Mouse (Mus musculus): ENCODE measurements at regions not wholly inside any gene's neighbourhood (a gene's known extent, or its start where the extent isn't known, plus 50 kb on each side); places are given as distances from the start of the nearest gene placed in this dataset.

- TF ChIP-seq CTCF (IDR thresholded peaks at IDR 0.05; ENCODE audit: control insufficient read depth, insufficient read depth, insufficient read length), result no peak
- no peak for TF ChIP-seq MAX (IDR thresholded peaks at IDR 0.05)
Observed at GRCm38 (mm10) chr11:44185218-44185890, 214.5 kb upstream of the Il12b start.

Data from C2C12 (cell line).